Mouse (Mus musculus) spleen, adult 2 months (tissue): ENCODE data around the gene Clybl.

ENCODE experiments used
- CTCF ChIP-seq: fragments of 200-500 bp; IDR thresholded peaks from 2 replicates; pipeline ENCODE4 v1.5.1; 2011; ENCODE audit warnings: mild to moderate bottlenecking, inconsistent platforms; ENCODE audit not compliant: insufficient read depth, insufficient read length, insufficient replicate concordance; ENCODE audit errors: extremely low read depth
- POLR2A ChIP-seq: fragments of 200-500 bp; IDR thresholded peaks from 2 replicates; pipeline ENCODE4 v1.6.1; 2011; ENCODE audit warnings: low read depth, low read length, inconsistent platforms

- no peak for TF ChIP-seq CTCF
- no peak for TF ChIP-seq POLR2A
Observed at GRCm38 (mm10) chr14:122338784-122339183, 157.3 kb downstream of the Clybl start.
